Mouse (Mus musculus) frontal cortex, postnatal 25 days (tissue): ENCODE results near the gene Ctnna3.
"Not testable (repeated sequence)": the region's sequence is repeated elsewhere in the genome, so short reads cannot be mapped to it uniquely, and the experiment has no call there.

ENCODE experiments used
- DNase-seq, 2 experiments: peaks; one replicate each; pipeline ENCODE4 v3.0.0; 2022; ENCODE audit warnings: low spot score in 2 of 2

Gene Ctnna3

GRCm38 (mm10) chr10:64197584-64197983 is 767.7 kb downstream of the Ctnna3 start:
- no peak for DNase-seq

GRCm38 (mm10) chr10:64215632-64216031 is 785.7 kb downstream of the Ctnna3 start:
- peak; percentile 10 to 19 for DNase-seq

- no peak for DNase-seq
Measured at GRCm38 (mm10) chr10:64223023-64223422, 793.1 kb downstream of the Ctnna3 start.

- no peak for DNase-seq
Measured at GRCm38 (mm10) chr10:64224007-64224406, 794.1 kb downstream of the Ctnna3 start.

- DNase-seq, result no peak
Measured at GRCm38 (mm10) chr10:64224424-64224823, 794.5 kb downstream of the Ctnna3 start.

- DNase-seq, result not testable (repeated sequence)
Measured at GRCm38 (mm10) chr10:64225826-64226225, 795.9 kb downstream of the Ctnna3 start.

- no peak for DNase-seq
Measured at GRCm38 (mm10) chr10:64243421-64243820, 813.5 kb downstream of the Ctnna3 start.

GRCm38 (mm10) chr10:64268156-64268555 is 838.3 kb downstream of the Ctnna3 start:
- DNase-seq, result no peak

- DNase-seq, result no peak
Measured at GRCm38 (mm10) chr10:64275143-64275542, 845.2 kb downstream of the Ctnna3 start.

- DNase-seq, result no peak
Measured at GRCm38 (mm10) chr10:64278836-64279235, 848.9 kb downstream of the Ctnna3 start.

GRCm38 (mm10) chr10:64305802-64306201 is 875.9 kb downstream of the Ctnna3 start:
- DNase-seq, result no peak

GRCm38 (mm10) chr10:64311622-64312292 is 881.9 kb downstream of the Ctnna3 start:
- DNase-seq, result no peak

GRCm38 (mm10) chr10:64320332-64320731 is 890.4 kb downstream of the Ctnna3 start:
- DNase-seq, result no peak

- DNase-seq, result no peak
Measured at GRCm38 (mm10) chr10:64342702-64343379, 912.9 kb downstream of the Ctnna3 start.

- no peak for DNase-seq
Measured at GRCm38 (mm10) chr10:64373288-64373687, 943.4 kb downstream of the Ctnna3 start.

GRCm38 (mm10) chr10:64377751-64378150 is 947.9 kb downstream of the Ctnna3 start:
- no peak for DNase-seq

GRCm38 (mm10) chr10:64396579-64396978 is 966.7 kb downstream of the Ctnna3 start:
- no peak for DNase-seq

- DNase-seq, result not testable (repeated sequence)
Measured at GRCm38 (mm10) chr10:64418396-64418795, 988.5 kb downstream of the Ctnna3 start.

GRCm38 (mm10) chr10:64438736-64439135 is 1008.8 kb downstream of the Ctnna3 start:
- DNase-seq, result no peak

GRCm38 (mm10) chr10:64448624-64449023 is 1018.7 kb downstream of the Ctnna3 start:
- no peak for DNase-seq

GRCm38 (mm10) chr10:64483281-64483680 is 1053.4 kb downstream of the Ctnna3 start:
- DNase-seq, result no peak

GRCm38 (mm10) chr10:64489471-64489870 is 1059.6 kb downstream of the Ctnna3 start:
- DNase-seq, result no peak

GRCm38 (mm10) chr10:64543647-64544046 is 1113.7 kb downstream of the Ctnna3 start:
- DNase-seq, result no peak
